Mouse (Mus musculus): ENCODE results near the gene Atp13a2. TPM values are rescaled to one million over a fixed set of nuclear protein-coding genes. Genes with fewer than 3 reads are reported as not detected.

Atp13a2 gene
- polyA plus RNA-seq, 1 experiment from 2014 or later: 10.9 TPM

- WGBS: 2% methylated on average over 37 of the region's 37 CpGs
- H3K27ac ChIP-seq (ENCODE audit: low read depth, low read length): peak within 1 kb of the TSS; percentile 87
- peak; percentile 93 for ATAC-seq
Observed at GRCm38 (mm10) chr4:140960781-140961466, 25.7 kb upstream of the Atp13a2 start, which contains the start of gene Sdhb. Sdhb (plus strand) TSS chr4:140961203.

GRCm38 (mm10) chr4:140961467-140962206, 25.0 kb upstream of the Atp13a2 start:
- H3K4me1 ChIP-seq (replicated peaks; ENCODE audit: control insufficient read depth, insufficient read depth, low read length): no peaks in the 10 kb centered on the region; the same call in 1 of the 2 replicates
- WGBS: under 1% methylated on average over 38 of the region's 38 CpGs
- peak; percentile 19 for ATAC-seq

More at GRCm38 (mm10) chr4:140960781-140961466, 25.7 kb upstream of the Atp13a2 start, which contains the start of gene Sdhb:
- Histone ChIP-seq H3K4me1 (replicated peaks; ENCODE audit: control insufficient read depth, insufficient read depth, low read length) (no peaks in the 10 kb centered on the region; the same call in 1 of the 2 replicates), H3K9me3 (ENCODE audit: control insufficient read depth) (no peaks in the 10 kb centered on the region), H3K36me3 (ENCODE audit: control insufficient read depth, insufficient read depth) (peaks cover 1% of the 10 kb centered on the region; the same call in 1 of the 2 replicates), H3K9ac (ENCODE audit: low read depth, low read length) (peak within 1 kb of the TSS; percentile 85), H3K4me3 (ENCODE audit: low read depth, low read length) (peak within 1 kb of the TSS; percentile 76), H3K4me2 (replicated peaks; ENCODE audit: low read depth) (peak within 1 kb of the TSS; percentile 75), H3K27me3 (replicated peaks; ENCODE audit: control insufficient read depth, insufficient read depth, low read length) (no peaks in the 10 kb centered on the region)
- TF ChIP-seq CTCF (IDR thresholded peaks at IDR 0.05; ENCODE audit: low read depth): no peak

GRCm38 (mm10) chr4:140962207-140962909, 24.3 kb upstream of the Atp13a2 start:
- Histone ChIP-seq H3K4me3 (ENCODE audit: low read depth, low read length) (peak overlapping the region; percentile 76), H3K4me1 (replicated peaks; ENCODE audit: control insufficient read depth, insufficient read depth, low read length) (no peaks in the 10 kb centered on the region; the same call in 1 of the 2 replicates), H3K27ac (ENCODE audit: low read depth, low read length) (peak overlapping the region; percentile 87), H3K4me2 (replicated peaks; ENCODE audit: low read depth) (peak overlapping the region; percentile 75), H3K9ac (ENCODE audit: low read depth, low read length) (peak overlapping the region; percentile 85; the same call in 1 of the 2 replicates), H3K27me3 (replicated peaks; ENCODE audit: control insufficient read depth, insufficient read depth, low read length) (no peaks in the 10 kb centered on the region), H3K36me3 (ENCODE audit: control insufficient read depth, insufficient read depth) (peaks cover 15% of the 10 kb centered on the region; the same call in 1 of the 2 replicates), H3K9me3 (ENCODE audit: control insufficient read depth) (no peaks in the 10 kb centered on the region)
- 45% methylated on average over 8 of the region's 8 CpGs for WGBS
- no peak for ATAC-seq
- TF ChIP-seq CTCF (IDR thresholded peaks at IDR 0.05; ENCODE audit: low read depth): no peak

More at GRCm38 (mm10) chr4:140961467-140962206, 25.0 kb upstream of the Atp13a2 start:
- H3K9ac ChIP-seq (ENCODE audit: low read depth, low read length): peak overlapping the region; percentile 85
- no peaks in the 10 kb centered on the region for H3K27me3 ChIP-seq (replicated peaks; ENCODE audit: control insufficient read depth, insufficient read depth, low read length)
- peak overlapping the region; percentile 87 for H3K27ac ChIP-seq (ENCODE audit: low read depth, low read length)
- peak overlapping the region; percentile 75 for H3K4me2 ChIP-seq (replicated peaks; ENCODE audit: low read depth)
- no peak; the same call in 1 of the 2 replicates for TF ChIP-seq CTCF (IDR thresholded peaks at IDR 0.05; ENCODE audit: low read depth)
- H3K36me3 ChIP-seq (ENCODE audit: control insufficient read depth, insufficient read depth): peaks cover 9% of the 10 kb centered on the region; the same call in 1 of the 2 replicates
- peak overlapping the region; percentile 76 for H3K4me3 ChIP-seq (ENCODE audit: low read depth, low read length)
- H3K9me3 ChIP-seq (ENCODE audit: control insufficient read depth): no peaks in the 10 kb centered on the region

DNA sequence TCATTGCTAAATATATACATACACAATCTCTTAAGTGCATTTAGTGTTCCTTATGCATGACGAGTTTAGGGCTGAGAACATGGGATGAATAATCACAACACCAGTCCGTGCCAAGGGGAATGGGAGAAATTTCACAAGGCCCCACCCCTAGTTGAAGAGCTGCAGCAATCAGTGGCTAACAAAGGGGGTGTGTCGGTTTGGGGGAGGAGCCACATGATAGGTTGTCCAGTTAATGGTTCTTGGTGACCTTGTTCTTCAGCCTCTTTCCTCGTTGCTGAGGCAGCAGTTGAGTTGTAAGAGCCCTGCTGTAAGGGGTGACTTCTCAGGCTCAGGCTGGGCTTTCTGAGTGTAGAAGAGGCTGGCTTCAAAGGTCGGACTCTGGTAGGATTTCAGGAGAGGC, 23.7 kb upstream of the Atp13a2 start:
- peak; percentile 9 for ATAC-seq
- 12% methylated on average over 5 of the region's 5 CpGs for WGBS
- Histone ChIP-seq H3K9ac (ENCODE audit: low read depth, low read length) (no peak overlapping the region), H3K9me3 (ENCODE audit: control insufficient read depth) (no peaks in the 10 kb centered on the region), H3K4me2 (replicated peaks; ENCODE audit: low read depth) (peak overlapping the region; percentile 75), H3K27me3 (replicated peaks; ENCODE audit: control insufficient read depth, insufficient read depth, low read length) (no peaks in the 10 kb centered on the region), H3K4me1 (replicated peaks; ENCODE audit: control insufficient read depth, insufficient read depth, low read length) (no peaks in the 10 kb centered on the region; the same call in 1 of the 2 replicates), H3K4me3 (ENCODE audit: low read depth, low read length) (no peak overlapping the region), H3K36me3 (ENCODE audit: control insufficient read depth, insufficient read depth) (peaks cover 21% of the 10 kb centered on the region; the same call in 1 of the 2 replicates), H3K27ac (ENCODE audit: low read depth, low read length) (peak overlapping the region; percentile 21)
- TF ChIP-seq CTCF (IDR thresholded peaks at IDR 0.05; ENCODE audit: low read depth): no peak

GRCm38 (mm10) chr4:140963941-140964597, 22.6 kb upstream of the Atp13a2 start:
- H3K9me3 ChIP-seq (ENCODE audit: control insufficient read depth): no peaks in the 10 kb centered on the region
- TF ChIP-seq CTCF (IDR thresholded peaks at IDR 0.05; ENCODE audit: low read depth): no peak
- ATAC-seq: no peak
- H3K36me3 ChIP-seq (ENCODE audit: control insufficient read depth, insufficient read depth): peaks cover 22% of the 10 kb centered on the region; the same call in 1 of the 2 replicates
- no peaks in the 10 kb centered on the region; the same call in 1 of the 2 replicates for H3K4me1 ChIP-seq (replicated peaks; ENCODE audit: control insufficient read depth, insufficient read depth, low read length)
- 0 out of 2 replicates have a peak overlapping the region, but pooled peaks have one; percentile 0 for H3K4me2 ChIP-seq (replicated peaks; ENCODE audit: low read depth)
- H3K4me3 ChIP-seq (ENCODE audit: low read depth, low read length): no peak overlapping the region
- WGBS: 73% methylated on average over 9 of the region's 9 CpGs
- no peak overlapping the region for H3K9ac ChIP-seq (ENCODE audit: low read depth, low read length)
- H3K27ac ChIP-seq (ENCODE audit: low read depth, low read length): peak overlapping the region; percentile 36
- no peaks in the 10 kb centered on the region for H3K27me3 ChIP-seq (replicated peaks; ENCODE audit: control insufficient read depth, insufficient read depth, low read length)

Data from intestine, postnatal 0 days (tissue).